Mouse (Mus musculus) thymus, adult 2 months (tissue): ENCODE data around the gene Dennd4a.

Experiments
- CTCF ChIP-seq: fragments of 200-500 bp; IDR thresholded peaks from 2 replicates; pipeline ENCODE4 v1.5.1; 2012; ENCODE audit warnings: mild to moderate bottlenecking, control low read depth, low read length, moderate library complexity, borderline replicate concordance; ENCODE audit not compliant: control insufficient read depth, poor library complexity, insufficient read depth; ENCODE audit errors: extremely low read depth
- POLR2A ChIP-seq: fragments of 200-500 bp; IDR thresholded peaks from 2 replicates; pipeline ENCODE4 v1.6.1; 2012; ENCODE audit warnings: mild to moderate bottlenecking, low read length, control low read depth, moderate library complexity; ENCODE audit not compliant: control insufficient read depth, poor library complexity, insufficient read depth; ENCODE audit errors: extremely low read depth

GRCm38 (mm10) chr9:64960978-64961320, 149.8 kb downstream of the Dennd4a start:
- TF ChIP-seq CTCF: no peak
- TF ChIP-seq POLR2A: no peak
